Mouse (Mus musculus): ENCODE data around the gene Cldn19. TPM values are rescaled to one million over a fixed set of nuclear protein-coding genes. Genes with fewer than 3 reads are reported as not detected.

Gene Cldn19
- 0.04 and 0.05 TPM in 2 replicates for polyA plus RNA-seq (2012; rRNA removed)

GRCm38 (mm10) chr4:119255351-119255750, at the start of gene Cldn19:
Gene Cldn19, plus strand, starts transcription at chr4:119255414.
- no peak for DNase-seq (ENCODE audit: low read depth)

- DNase-seq (ENCODE audit: low read depth), result no peak
Measured at GRCm38 (mm10) chr4:119216667-119217066, 38.5 kb upstream of the Cldn19 start.

- DNase-seq (ENCODE audit: low read depth), result no peak
Measured at GRCm38 (mm10) chr4:119218169-119218568, 37.0 kb upstream of the Cldn19 start, which contains the start of gene Tmem269. Gene Tmem269, minus strand, starts transcription at chr4:119218217.

- no peak for DNase-seq (ENCODE audit: low read depth)
Measured at GRCm38 (mm10) chr4:119223696-119224095, 31.5 kb upstream of the Cldn19 start.

GRCm38 (mm10) chr4:119224534-119224933, 30.7 kb upstream of the Cldn19 start:
- DNase-seq (ENCODE audit: low read depth), result no peak

GRCm38 (mm10) chr4:119225719-119226118, 29.5 kb upstream of the Cldn19 start:
- DNase-seq (ENCODE audit: low read depth), result no peak

GRCm38 (mm10) chr4:119226751-119227150, 28.5 kb upstream of the Cldn19 start:
- no peak for DNase-seq (ENCODE audit: low read depth)

- peak; percentile 90 for DNase-seq (ENCODE audit: low read depth)
Measured at GRCm38 (mm10) chr4:119232410-119233255, 22.6 kb upstream of the Cldn19 start, which contains the start of the genes AU022252 and P3h1. Gene AU022252, minus strand, starts transcription at chr4:119232712. Gene P3h1, plus strand, starts transcription at chr4:119232915.

GRCm38 (mm10) chr4:119233256-119233901, 21.8 kb upstream of the Cldn19 start:
- no peak for DNase-seq (ENCODE audit: low read depth)

GRCm38 (mm10) chr4:119234348-119234747, 20.9 kb upstream of the Cldn19 start:
- no peak for DNase-seq (ENCODE audit: low read depth)

GRCm38 (mm10) chr4:119238661-119239060, 16.6 kb upstream of the Cldn19 start:
- no peak for DNase-seq (ENCODE audit: low read depth)

GRCm38 (mm10) chr4:119239181-119239682, 16.0 kb upstream of the Cldn19 start:
- no peak for DNase-seq (ENCODE audit: low read depth)

- DNase-seq (ENCODE audit: low read depth), result no peak
Measured at GRCm38 (mm10) chr4:119241664-119242063, 13.6 kb upstream of the Cldn19 start.

- no peak for DNase-seq (ENCODE audit: low read depth)
Measured at GRCm38 (mm10) chr4:119242571-119242970, 12.6 kb upstream of the Cldn19 start.

GRCm38 (mm10) chr4:119244468-119245240, 10.6 kb upstream of the Cldn19 start:
- no peak for DNase-seq (ENCODE audit: low read depth)

GRCm38 (mm10) chr4:119245556-119245955, 9.7 kb upstream of the Cldn19 start:
- peak; percentile 71 for DNase-seq (ENCODE audit: low read depth)

- no peak for DNase-seq (ENCODE audit: low read depth)
Measured at GRCm38 (mm10) chr4:119245961-119246360, 9.3 kb upstream of the Cldn19 start.

GRCm38 (mm10) chr4:119246688-119247225, 8.5 kb upstream of the Cldn19 start:
- DNase-seq (ENCODE audit: low read depth), result no peak

- DNase-seq (ENCODE audit: low read depth), result no peak
Measured at GRCm38 (mm10) chr4:119247462-119248235, 7.6 kb upstream of the Cldn19 start.

GRCm38 (mm10) chr4:119248407-119248965, 6.7 kb upstream of the Cldn19 start:
- DNase-seq (ENCODE audit: low read depth), result peak; percentile 46
